Mouse (Mus musculus) C2C12 (cell line): ENCODE measurements around the gene Osbpl6.

ENCODE experiments used
- CTCF ChIP-seq: IDR thresholded peaks from one replicate; pipeline ENCODE4 v1.5.1; 2011; ENCODE audit not compliant: control insufficient read depth, insufficient read depth, insufficient read length
- FOSL1 ChIP-seq: IDR thresholded peaks from one replicate; pipeline ENCODE4 v1.8.0; 2011; ENCODE audit warnings: mild to moderate bottlenecking, low read length; ENCODE audit not compliant: poor library complexity, insufficient read depth, severe bottlenecking

- TF ChIP-seq CTCF (no peak), FOSL1 (no peak)
Measured at GRCm38 (mm10) chr2:76409526-76409925, 3.2 kb downstream of the Osbpl6 start.
